9 mouse cellular contexts compared by ENCODE assay signal in the genomic region with DNA sequence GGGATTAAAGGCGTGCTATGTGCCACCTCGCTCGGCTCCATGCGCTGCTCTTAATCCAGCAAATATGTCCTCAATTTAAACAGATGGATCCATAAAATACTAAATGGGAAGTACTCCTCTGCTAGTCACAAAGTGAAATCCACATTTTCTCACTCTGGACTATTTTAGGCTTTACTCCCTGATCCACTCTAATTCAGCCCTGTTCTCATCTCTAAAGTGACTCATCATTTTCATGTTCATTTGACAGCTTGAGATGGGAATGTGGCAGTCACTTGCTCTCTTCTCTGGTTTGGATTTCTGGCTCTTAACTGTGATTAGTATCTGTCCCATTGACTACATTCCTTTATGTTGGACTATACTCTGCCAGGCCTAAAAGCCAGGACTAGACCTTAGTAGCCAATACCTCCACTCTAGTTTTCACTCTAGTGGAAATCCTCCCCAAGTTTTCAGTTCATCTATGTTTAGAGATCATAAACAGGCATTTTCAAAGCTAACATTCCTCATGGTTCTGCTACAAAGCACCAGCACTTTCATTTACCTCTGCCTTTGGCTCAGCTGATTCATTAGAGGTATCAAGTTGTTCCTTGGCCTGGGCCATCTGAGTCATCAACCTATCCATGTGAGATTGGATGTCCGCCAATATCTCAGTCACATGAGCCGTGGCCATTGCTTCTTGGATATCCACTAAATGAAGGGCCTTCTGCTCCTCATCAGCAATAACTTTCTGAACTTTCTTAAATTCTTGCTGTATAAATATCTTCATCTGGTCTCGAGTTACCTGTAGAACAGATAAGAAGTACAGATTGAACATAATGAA. TPM values are rescaled to one million over a fixed set of nuclear protein-coding genes. Genes with fewer than 3 reads are reported as not detected.
DNase-seq lines count a peak whose midpoint lies in the region.
"Had no signal": no experiment of that assay in that cellular context is flagged by ENCODE, and none has a peak within 500 bp of the region (broad histone marks: within the 10 kb centered on the region; RNA-seq: fewer than 3 reads in every experiment).

No protein-coding gene starts in this region.

- DNase-seq in gastrocnemius, adult 18-20 months (ENCODE audit: low spot score) = peak; percentile 66
- no peak for DNase-seq in gastrocnemius, postnatal 36 days
- peak; percentile 70 for DNase-seq in 416B (ENCODE audit: low read depth)
- peak; percentile 78 for DNase-seq in brain, adult 2 months (ENCODE audit: low read depth, low spot score)
- peak; percentile 70 to 73 for DNase-seq in kidney, adult 8-10 months
- DNase-seq in T-cell, adult 2 months (ENCODE audit: low spot score) = no peak
- no peak for DNase-seq in heart, postnatal 36 days
- no peak for DNase-seq in natural killer cell, adult 2 months (ENCODE audit: low spot score in 2 of 2)
- DNase-seq: embryo, embryonic 11 days had no signal

- intact Hi-C loops in gastrocnemius, postnatal 36 days (cut with DNase I) = no loop called here
- intact Hi-C loops in heart, postnatal 36 days (cut with DNase I) = no loop called here

RNA-seq across cellular contexts. Expression of a gene that starts 50.5 kb away (rescaled TPM):
- 10 to 100 TPM; 14.8 to 17.7 TPM for total RNA-seq in gastrocnemius, adult 18-20 months (2021)
- total RNA-seq in gastrocnemius, postnatal 36 days (2021) = 10 to 100 TPM; 10.6 to 14.2 TPM
- 10 to 100 TPM; 26.4 to 30.0 TPM for total RNA-seq in heart, postnatal 36 days (2021)

Comparison
In these comparisons a context has a peak if more than half of its experiments do, and no peak if none do; other contexts are left out.
1. DNase-seq: peak in gastrocnemius, adult 18-20 months (single experiment), 416B (single experiment), brain, adult 2 months (single experiment) and kidney, adult 8-10 months (2 of 2); none in gastrocnemius, postnatal 36 days (0 of 2), T-cell, adult 2 months (single experiment), heart, postnatal 36 days (0 of 2) and natural killer cell, adult 2 months (0 of 2).